Mouse (Mus musculus) cerebellum, adult 2 months (tissue): ENCODE measurements around the gene Gcdh. TPM values are rescaled to one million over a fixed set of nuclear protein-coding genes. Genes with fewer than 3 reads are reported as not detected.

Source experiments
- DNase-seq, 2 experiments: peaks; one replicate each; pipeline ENCODE4 v3.0.0; 2021
- H3K27ac ChIP-seq: fragments of 200-500 bp; 2 replicates; pipeline ENCODE4 v1.5.1; 2012; ENCODE audit warnings: low read length, control low read depth, inconsistent platforms; ENCODE audit not compliant: insufficient read depth
- H3K27me3 ChIP-seq: fragments of 200-500 bp; 2 replicates; pipeline ENCODE4 v1.6.1; 2012; ENCODE audit warnings: inconsistent platforms, mild to moderate bottlenecking, low read length, moderate library complexity; ENCODE audit not compliant: control insufficient read depth, insufficient read depth
- H3K4me1 ChIP-seq: fragments of 200-500 bp; 2 replicates; pipeline ENCODE4 v1.6.1; 2011; ENCODE audit warnings: low read length; ENCODE audit not compliant: control insufficient read depth, insufficient read depth
- H3K4me3 ChIP-seq: fragments of 200-500 bp; replicated peaks from 2 replicates; pipeline ENCODE3; 2011; ENCODE audit warnings: mild to moderate bottlenecking, low read depth, low read length, control low read depth; ENCODE audit not compliant: insufficient read depth
- CTCF ChIP-seq: fragments of 200-500 bp; IDR thresholded peaks from 2 replicates; pipeline ENCODE4 v1.5.1; 2011; ENCODE audit warnings: low read depth, mild to moderate bottlenecking, control low read depth, low read length, moderate library complexity, borderline replicate concordance; ENCODE audit not compliant: insufficient read depth
- POLR2A ChIP-seq: fragments of 200-500 bp; IDR thresholded peaks from 2 replicates; pipeline ENCODE4 v1.6.1; 2011; ENCODE audit warnings: low read length, control low read depth, borderline replicate concordance; ENCODE audit not compliant: insufficient read depth
- WGBS: fragments of 180-500 bp; shearing (Covaris S2); methylation state at CpG from one replicate; pipeline ENCODE4 v1.1.7; 2018; 5-methylcytosine and 5-hydroxymethylcytosine counted together
- polyA plus RNA-seq: library from polyadenylated mRNA; depleted of rRNA; stranded (reverse); fragments of >200 nt; gene quantifications from 2 replicates; pipeline ENCODE4 v1.2.3, GENCODE M21; 2012

The Gcdh gene
- polyA plus RNA-seq, 1 experiment, result 88.2 TPM

DNA sequence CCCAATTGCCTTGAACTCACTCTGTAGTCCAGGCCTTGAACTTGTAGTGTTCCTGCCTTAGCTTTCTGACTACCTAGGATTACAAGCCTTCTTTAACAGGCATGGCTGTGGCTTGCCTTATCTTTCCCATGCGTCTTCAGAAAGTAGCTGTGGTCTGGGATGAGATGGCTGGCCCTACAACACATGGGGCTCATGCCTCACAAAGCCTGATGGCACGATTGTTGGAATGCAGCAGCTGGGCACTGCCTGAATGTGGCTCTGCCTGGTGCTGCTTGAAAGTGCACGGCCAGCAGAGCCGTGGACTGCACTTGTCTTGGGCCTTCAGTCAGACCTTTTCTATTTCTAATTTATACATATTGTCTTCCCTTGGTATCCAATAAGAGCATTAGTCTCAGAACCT lies 9.0 kb downstream of the Gcdh start:
- DNase-seq, result no peak
- TF ChIP-seq POLR2A (no peak), CTCF (no peak)
- no peaks in the 10 kb centered on the region for H3K27me3 ChIP-seq
- no peak overlapping the region for H3K4me3 ChIP-seq
- WGBS, result 73% methylated on average over 4 of the region's 4 CpGs
- H3K4me1 ChIP-seq, result no peaks in the 10 kb centered on the region
- H3K27ac ChIP-seq, result no peak overlapping the region

GRCm38 (mm10) chr8:84878915-84879314 lies 14.8 kb downstream of the Gcdh start:
- H3K27ac ChIP-seq, result no peak overlapping the region
- no peak overlapping the region for H3K4me3 ChIP-seq
- peaks cover 7% of the 10 kb centered on the region for H3K4me1 ChIP-seq
- DNase-seq, result no peak
- 90% methylated on average over 1 of the region's 1 CpGs for WGBS
- H3K27me3 ChIP-seq, result no peaks in the 10 kb centered on the region
- TF ChIP-seq POLR2A (no peak), CTCF (no peak)

GRCm38 (mm10) chr8:84877297-84878035 lies 16.3 kb downstream of the Gcdh start:
- H3K4me3 ChIP-seq, result no peak overlapping the region
- H3K27ac ChIP-seq, result peak overlapping the region; percentile 86
- DNase-seq, result peak; percentile 83 to 86
- no peaks in the 10 kb centered on the region for H3K27me3 ChIP-seq
- 14% methylated on average over 3 of the region's 3 CpGs for WGBS
- peaks cover 7% of the 10 kb centered on the region for H3K4me1 ChIP-seq
- TF ChIP-seq CTCF, result no peak
- TF ChIP-seq POLR2A, result no peak

DNA sequence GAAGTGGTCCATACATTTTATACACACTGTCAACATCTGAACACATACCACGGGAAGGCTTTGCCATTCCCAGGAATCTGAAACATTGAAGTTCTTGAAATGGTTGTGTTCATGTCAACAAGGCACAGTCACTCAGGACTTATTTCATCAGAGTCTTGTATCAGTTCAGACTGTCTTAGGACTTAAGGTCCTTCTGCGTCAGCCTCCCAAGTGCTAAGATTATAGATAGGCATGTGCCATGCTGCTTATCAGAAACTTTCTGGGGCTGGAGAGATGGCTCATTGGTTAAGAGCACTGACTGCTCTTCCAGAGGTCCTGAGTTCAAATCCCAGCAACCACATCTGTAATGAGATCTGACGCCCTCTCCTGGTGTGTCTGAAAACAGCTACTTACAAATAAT lies 19.4 kb downstream of the Gcdh start:
- DNase-seq, result no peak
- H3K4me1 ChIP-seq, result peaks cover 9% of the 10 kb centered on the region
- no peaks in the 10 kb centered on the region for H3K27me3 ChIP-seq
- H3K4me3 ChIP-seq, result no peak overlapping the region
- TF ChIP-seq CTCF, result no peak
- no peak overlapping the region for H3K27ac ChIP-seq
- 97% methylated on average over 3 of the region's 3 CpGs for WGBS

GRCm38 (mm10) chr8:84873016-84873415 lies 20.7 kb downstream of the Gcdh start:
- Histone ChIP-seq H3K4me3 (no peak overlapping the region), H3K27ac (no peak overlapping the region), H3K4me1 (peaks cover 9% of the 10 kb centered on the region), H3K27me3 (no peaks in the 10 kb centered on the region)
- TF ChIP-seq POLR2A (no peak), CTCF (no peak)
- no peak for DNase-seq
- WGBS, result 94% methylated on average over 4 of the region's 4 CpGs

DNA sequence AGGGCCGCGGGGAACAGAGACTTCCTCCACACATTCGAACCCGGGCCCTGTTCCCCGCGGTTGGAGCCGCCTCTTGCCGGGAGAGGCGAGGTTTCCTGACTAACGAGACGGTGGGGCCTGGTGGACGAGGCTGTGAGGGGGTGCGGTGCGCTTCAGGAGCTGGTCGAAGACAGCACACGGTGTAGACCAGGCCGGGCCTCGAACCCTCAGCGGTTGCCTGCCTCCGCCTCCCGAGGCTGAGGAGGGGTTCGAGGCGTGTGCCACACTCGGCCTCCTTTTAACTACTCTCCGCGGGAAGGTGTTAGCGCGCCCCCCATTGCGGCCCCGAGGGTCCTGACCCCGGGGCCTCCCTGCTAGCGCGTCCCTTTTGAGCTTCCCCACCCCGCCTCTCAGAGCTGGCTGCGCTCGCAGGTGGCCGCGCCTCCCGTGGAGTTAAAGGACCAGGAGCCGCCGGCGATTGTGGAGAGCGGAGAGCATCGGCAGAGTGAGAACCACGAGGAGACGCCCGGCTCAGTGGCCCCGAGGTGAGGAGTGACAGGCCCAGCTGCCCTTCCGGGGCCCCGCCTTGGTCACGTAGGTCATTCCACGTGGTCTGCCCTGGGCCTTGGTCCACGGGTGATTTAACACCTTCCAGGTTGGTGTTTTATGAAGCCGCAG lies 21.3 kb downstream of the Gcdh start:
- WGBS, result 7% methylated on average over 54 of the region's 54 CpGs
- peaks cover 6% of the 10 kb centered on the region for H3K4me1 ChIP-seq
- peak in 1 of 2 experiments; percentile 29 for DNase-seq
- no peak overlapping the region for H3K27ac ChIP-seq
- TF ChIP-seq CTCF, result no peak
- TF ChIP-seq POLR2A, result no peak
- peak overlapping the region; percentile 56 for H3K4me3 ChIP-seq
- H3K27me3 ChIP-seq, result no peaks in the 10 kb centered on the region

GRCm38 (mm10) chr8:84871376-84872308 lies 22.1 kb downstream of the Gcdh start, which contains the start of gene Syce2:
Gene Syce2 (plus strand): TSS chr8:84872111.
- 11% methylated on average over 43 of the region's 46 CpGs for WGBS
- H3K27me3 ChIP-seq, result no peaks in the 10 kb centered on the region
- H3K4me1 ChIP-seq, result peaks cover 3% of the 10 kb centered on the region; the same call in 1 of the 2 replicates
- DNase-seq, result peak; percentile 61 to 62
- peak within 1 kb of the TSS; percentile 56 for H3K4me3 ChIP-seq
- TF ChIP-seq CTCF (no peak), POLR2A (no peak)
- no peak within 1 kb of the TSS for H3K27ac ChIP-seq
